Mouse (Mus musculus): ENCODE measurements around the gene Tgif2lx2. TPM values are rescaled to one million over a fixed set of nuclear protein-coding genes. Genes with fewer than 3 reads are reported as not detected.
"Not testable (repeated sequence)": the region's sequence is repeated elsewhere in the genome, so short reads cannot be mapped to it uniquely, and the experiment has no call there.

The Tgif2lx2 gene
- total RNA-seq (2015) (not detected in 2 replicates), total RNA-seq (2017) (not detected in 2 replicates)

DNA sequence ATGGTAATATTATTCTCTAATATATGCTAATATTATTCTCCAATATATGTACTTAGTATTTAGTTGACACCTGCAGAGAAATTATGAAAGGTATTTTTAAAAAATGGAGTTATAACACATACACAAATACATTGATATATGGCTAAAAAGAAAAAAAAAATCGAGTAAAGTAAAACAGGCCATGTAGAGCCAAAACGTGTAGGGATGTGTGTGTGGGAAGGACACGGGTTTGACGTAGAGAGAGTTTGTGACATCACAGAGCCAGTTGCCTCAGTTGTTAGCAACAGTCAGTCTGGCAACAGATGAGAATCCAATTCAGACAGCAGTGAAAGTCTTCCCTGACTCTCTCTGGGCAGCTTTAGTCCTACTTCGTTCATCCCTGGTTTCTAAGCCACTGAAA lies at the start of gene Tgif2lx2:
Tgif2lx2 (plus strand) TSS at position 301 of the 400 bp plus-strand sequence.
- not testable (repeated sequence) for ATAC-seq (replicated peaks; ENCODE audit: poor library complexity)

Other genes with a start within 250 kb of the Tgif2lx2 start
- gene Tgif2lx1, start 53.5 kb downstream of the Tgif2lx2 start, total RNA-seq (2015), result not detected in 2 replicates
- gene Tgif2lx1, start 53.5 kb downstream of the Tgif2lx2 start, total RNA-seq (2017), result not detected in 2 replicates